Mouse (Mus musculus): Measurements from ENCODE around the gene Ttc38. TPM values are rescaled to one million over a fixed set of nuclear protein-coding genes. Genes with fewer than 3 reads are reported as not detected.

Gene Ttc38
- polyA plus RNA-seq, 1 experiment from 2014 or later = 6.7 TPM

- H3K4me3 ChIP-seq = no peak overlapping the region
- peaks cover 55% of the 10 kb centered on the region for H3K36me3 ChIP-seq
- 62% methylated on average over 6 of the region's 6 CpGs for WGBS
- ATAC-seq (ENCODE audit: insufficient number of reproducible peaks, insufficient read depth, low FRiP score, low TSS enrichment) = no peak
- H3K4me2 ChIP-seq (replicated peaks) = no peak overlapping the region
- no peaks in the 10 kb centered on the region for H3K27me3 ChIP-seq
- no peaks in the 10 kb centered on the region for H3K4me1 ChIP-seq
- no peak overlapping the region for H3K27ac ChIP-seq
- H3K9ac ChIP-seq = no peak overlapping the region
- H3K9me3 ChIP-seq = no peaks in the 10 kb centered on the region
These were observed 67.3 kb downstream of the Ttc38 start for GRCm38 (mm10) chr15:85899396-85899795.

GRCm38 (mm10) chr15:85900318-85900717, 68.2 kb downstream of the Ttc38 start:
- Histone ChIP-seq H3K4me3 (no peak overlapping the region), H3K36me3 (peaks cover 45% of the 10 kb centered on the region), H3K4me1 (no peaks in the 10 kb centered on the region), H3K9ac (no peak overlapping the region), H3K4me2 (replicated peaks) (no peak overlapping the region), H3K9me3 (no peaks in the 10 kb centered on the region), H3K27ac (no peak overlapping the region), H3K27me3 (no peaks in the 10 kb centered on the region)
- 88% methylated on average over 8 of the region's 8 CpGs for WGBS
- no peak for ATAC-seq (ENCODE audit: insufficient number of reproducible peaks, insufficient read depth, low FRiP score, low TSS enrichment)

DNA sequence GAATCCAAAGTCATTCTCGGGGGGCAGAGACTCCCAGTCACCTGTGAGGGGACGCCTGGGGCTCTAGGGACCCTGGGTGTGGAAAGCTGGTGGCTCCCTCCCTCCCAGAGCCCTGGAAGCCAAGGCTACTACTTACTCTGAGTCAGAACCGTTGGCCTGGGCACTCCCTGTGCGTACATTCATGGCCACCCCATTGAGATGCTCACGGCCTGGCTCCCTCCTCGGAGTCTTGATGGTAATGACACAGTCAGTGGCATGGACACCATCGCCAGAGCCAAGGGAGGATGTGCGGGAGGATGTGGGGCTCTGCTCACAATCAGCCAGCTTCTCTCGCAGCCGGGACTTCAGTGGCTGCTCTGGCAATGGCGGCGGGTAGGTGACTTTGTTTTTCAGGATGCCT, 68.7 kb downstream of the Ttc38 start:
- no peak overlapping the region for H3K4me2 ChIP-seq (replicated peaks)
- 77% methylated on average over 12 of the region's 12 CpGs for WGBS
- H3K4me1 ChIP-seq = no peaks in the 10 kb centered on the region
- no peak for ATAC-seq (ENCODE audit: insufficient number of reproducible peaks, insufficient read depth, low FRiP score, low TSS enrichment)
- H3K27ac ChIP-seq = no peak overlapping the region
- no peaks in the 10 kb centered on the region for H3K27me3 ChIP-seq
- peaks cover 41% of the 10 kb centered on the region for H3K36me3 ChIP-seq
- H3K9ac ChIP-seq = no peak overlapping the region
- no peak overlapping the region for H3K4me3 ChIP-seq
- H3K9me3 ChIP-seq = no peaks in the 10 kb centered on the region

DNA sequence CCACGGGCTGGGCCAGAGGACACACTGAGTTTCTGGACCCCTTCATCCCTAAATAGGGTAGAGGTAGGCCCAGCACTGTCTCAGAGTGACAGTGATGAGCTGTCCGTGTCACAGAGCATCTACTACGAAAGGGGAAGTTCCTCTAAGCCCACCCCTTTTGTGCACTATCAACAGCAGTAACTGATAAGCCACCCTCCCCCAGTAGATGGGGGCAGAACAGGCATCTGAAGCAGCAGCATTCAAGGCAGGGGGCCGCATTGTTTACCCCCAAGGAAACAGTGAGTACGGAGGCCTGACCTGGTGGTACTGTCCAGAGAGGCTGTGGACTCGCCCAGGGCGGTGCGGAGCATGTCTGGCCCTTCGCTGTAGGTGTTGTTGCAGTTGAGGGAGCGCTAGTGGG, 70.4 kb downstream of the Ttc38 start:
- H3K36me3 ChIP-seq = peaks cover 24% of the 10 kb centered on the region
- no peak for ATAC-seq (ENCODE audit: insufficient number of reproducible peaks, insufficient read depth, low FRiP score, low TSS enrichment)
- WGBS = 74% methylated on average over 10 of the region's 10 CpGs
- H3K27me3 ChIP-seq = no peaks in the 10 kb centered on the region
- no peaks in the 10 kb centered on the region for H3K9me3 ChIP-seq
- no peak overlapping the region for H3K9ac ChIP-seq
- H3K4me3 ChIP-seq = no peak overlapping the region
- no peak overlapping the region for H3K4me2 ChIP-seq (replicated peaks)
- H3K27ac ChIP-seq = no peak overlapping the region
- H3K4me1 ChIP-seq = no peaks in the 10 kb centered on the region

DNA sequence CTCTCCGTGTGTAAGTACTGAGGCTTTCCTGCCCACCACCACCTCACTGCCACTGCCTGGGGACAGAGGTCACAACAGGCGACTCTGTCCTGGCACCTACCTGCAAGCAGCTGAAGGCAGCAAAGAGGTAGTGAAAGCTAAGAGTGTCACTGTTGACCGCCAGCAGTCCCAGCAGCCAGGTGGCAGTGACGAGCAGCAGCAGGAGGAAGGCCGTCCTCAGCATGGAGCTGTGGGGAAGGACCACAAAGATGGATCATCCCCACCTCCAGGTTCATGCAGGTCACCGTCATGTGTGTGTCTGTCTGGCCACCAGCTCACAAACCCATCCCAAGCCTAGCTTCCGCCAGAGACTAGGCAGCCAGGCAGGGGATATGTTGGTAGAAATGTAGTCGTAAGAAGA, 71.7 kb downstream of the Ttc38 start:
- 67% methylated on average over 8 of the region's 8 CpGs for WGBS
- Histone ChIP-seq H3K4me2 (replicated peaks) (no peak overlapping the region), H3K9ac (no peak overlapping the region), H3K4me3 (no peak overlapping the region), H3K9me3 (no peaks in the 10 kb centered on the region), H3K27ac (no peak overlapping the region), H3K36me3 (peaks cover 16% of the 10 kb centered on the region; the same call in 1 of the 2 replicates), H3K4me1 (no peaks in the 10 kb centered on the region), H3K27me3 (no peaks in the 10 kb centered on the region)
- ATAC-seq (ENCODE audit: insufficient number of reproducible peaks, insufficient read depth, low FRiP score, low TSS enrichment) = no peak

Other genes with a start within 250 kb of the Ttc38 start
- gene Wnt7b, start 249.8 kb upstream of the Ttc38 start, polyA plus RNA-seq (2016; fragmentation: Nextera tagmentation; extraction: Ambion mirVana) = 31.5 and 34.3 TPM in 2 replicates
- gene Ppara, start 97.3 kb upstream of the Ttc38 start, polyA plus RNA-seq (2016; fragmentation: Nextera tagmentation; extraction: Ambion mirVana) = 1.7 and 2.2 TPM in 2 replicates
- gene Cdpf1, start 20.6 kb upstream of the Ttc38 start, polyA plus RNA-seq (2016; fragmentation: Nextera tagmentation; extraction: Ambion mirVana) = 26.7 and 27.9 TPM in 2 replicates
- gene Pkdrej, start 10.6 kb upstream of the Ttc38 start, polyA plus RNA-seq (2016; fragmentation: Nextera tagmentation; extraction: Ambion mirVana) = 0.15 and 0.33 TPM in 2 replicates
- gene Gtse1, start 27.4 kb downstream of the Ttc38 start, polyA plus RNA-seq (2016; fragmentation: Nextera tagmentation; extraction: Ambion mirVana) = 30.3 and 33.2 TPM in 2 replicates
- 48.5 and 51.8 TPM in 2 replicates for gene Trmu, start 47.0 kb downstream of the Ttc38 start, polyA plus RNA-seq (2016; fragmentation: Nextera tagmentation; extraction: Ambion mirVana)
- 2.4 and 2.5 TPM in 2 replicates for gene Celsr1, start 201.5 kb downstream of the Ttc38 start, polyA plus RNA-seq (2016; fragmentation: Nextera tagmentation; extraction: Ambion mirVana)
- 19.4 and 19.6 TPM in 2 replicates for gene Gramd4, start 225.4 kb downstream of the Ttc38 start, polyA plus RNA-seq (2016; fragmentation: Nextera tagmentation; extraction: Ambion mirVana)